Mouse (Mus musculus): ENCODE results near the gene Abcf2. TPM values are rescaled to one million over a fixed set of nuclear protein-coding genes. Genes with fewer than 3 reads are reported as not detected.

Abcf2 gene
- polyA plus RNA-seq, 1 experiment = 49.0 TPM

DNA sequence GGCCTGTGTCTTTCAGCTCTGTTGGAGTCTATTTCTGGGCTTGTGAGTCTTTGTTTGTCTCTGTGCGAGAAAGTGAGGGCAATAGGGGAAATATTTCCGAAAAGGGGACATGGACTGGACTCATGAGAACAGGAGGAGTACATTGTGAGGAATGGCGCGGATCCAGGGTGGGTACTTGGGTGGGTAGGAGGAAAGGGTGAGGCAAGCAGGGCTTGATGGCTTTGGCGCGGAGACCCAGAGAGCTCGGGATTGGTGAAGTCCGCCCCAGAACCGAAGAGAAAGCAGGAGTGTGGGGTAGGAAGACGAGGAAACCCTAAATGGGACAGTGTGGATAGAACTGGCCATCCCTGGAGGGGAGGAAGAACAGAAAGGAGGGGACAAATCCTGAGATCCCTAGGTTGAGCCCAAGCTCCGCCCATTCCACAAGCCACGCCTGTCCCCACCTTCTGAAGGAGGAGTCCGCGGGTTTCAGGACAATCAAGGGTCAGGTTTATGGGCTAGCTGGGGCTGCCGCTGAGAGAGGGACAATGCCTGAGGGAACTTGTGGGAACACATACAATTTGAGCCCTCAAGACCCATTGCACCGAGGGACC lies 25.6 kb upstream of the Abcf2 start:
- TF ChIP-seq GATA1 (IDR thresholded peaks at IDR 0.05; ENCODE audit: borderline replicate concordance, low read length) = no peak
- TF ChIP-seq FLI1 (IDR thresholded peaks at IDR 0.05; ENCODE audit: low read length) = no peak
- Histone ChIP-seq H3K36me3 (replicated peaks; ENCODE audit: low read length) (no peaks in the 10 kb centered on the region), H3K27me3 (replicated peaks) (peaks cover 99% of the 10 kb centered on the region), H3K9me3 (no peaks in the 10 kb centered on the region), H3K4me3 (replicated peaks) (peak overlapping the region; percentile 87), H3K4me1 (peaks cover 46% of the 10 kb centered on the region)

DNA sequence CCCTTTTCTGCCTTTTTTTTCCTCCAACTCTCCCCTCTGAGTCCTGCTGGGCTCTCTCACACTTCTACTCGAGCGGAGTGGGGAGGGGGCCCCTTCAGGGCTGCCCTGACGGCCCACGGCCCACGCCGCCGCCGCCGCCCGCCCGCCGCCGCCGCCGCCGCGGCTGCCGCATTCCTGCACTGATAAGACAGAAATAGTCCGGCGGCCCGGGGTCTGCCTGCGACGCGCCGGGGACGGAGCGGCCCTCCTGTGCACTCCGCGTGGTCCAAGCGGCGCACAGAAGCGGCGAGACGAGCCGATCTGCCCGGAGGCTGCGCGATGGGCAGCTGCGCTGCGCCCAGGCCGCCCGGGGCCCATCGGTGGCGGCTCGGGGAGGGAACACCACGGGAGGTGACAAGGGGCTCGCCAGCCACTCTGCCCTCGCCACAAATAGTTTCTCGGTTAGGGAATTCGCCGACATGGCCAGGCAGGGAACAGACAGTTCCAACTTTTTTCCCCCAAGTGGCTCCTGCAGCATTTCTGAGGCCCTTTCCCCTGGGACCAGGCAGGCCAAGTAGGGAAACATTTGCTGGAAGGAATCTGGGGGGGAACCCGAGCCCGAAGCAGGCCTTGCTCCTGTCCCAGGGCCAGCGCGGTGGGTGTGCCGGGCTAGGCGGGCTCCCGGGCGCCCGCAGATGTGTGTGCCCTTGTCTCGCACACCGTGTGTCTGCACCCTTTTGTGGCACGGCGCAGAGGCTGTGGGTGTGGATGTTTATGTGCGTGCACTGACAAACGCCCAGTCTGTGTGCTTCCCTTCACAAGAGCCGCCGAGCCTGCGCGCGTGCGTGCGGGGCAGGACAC lies 24.9 kb upstream of the Abcf2 start:
- Histone ChIP-seq H3K27me3 (replicated peaks) (peaks cover 93% of the 10 kb centered on the region), H3K9me3 (no peaks in the 10 kb centered on the region), H3K36me3 (replicated peaks; ENCODE audit: low read length) (no peaks in the 10 kb centered on the region), H3K4me1 (peaks cover 50% of the 10 kb centered on the region), H3K4me3 (replicated peaks) (peak overlapping the region; percentile 87)
- TF ChIP-seq GATA1 (IDR thresholded peaks at IDR 0.05; ENCODE audit: borderline replicate concordance, low read length) = no peak

DNA sequence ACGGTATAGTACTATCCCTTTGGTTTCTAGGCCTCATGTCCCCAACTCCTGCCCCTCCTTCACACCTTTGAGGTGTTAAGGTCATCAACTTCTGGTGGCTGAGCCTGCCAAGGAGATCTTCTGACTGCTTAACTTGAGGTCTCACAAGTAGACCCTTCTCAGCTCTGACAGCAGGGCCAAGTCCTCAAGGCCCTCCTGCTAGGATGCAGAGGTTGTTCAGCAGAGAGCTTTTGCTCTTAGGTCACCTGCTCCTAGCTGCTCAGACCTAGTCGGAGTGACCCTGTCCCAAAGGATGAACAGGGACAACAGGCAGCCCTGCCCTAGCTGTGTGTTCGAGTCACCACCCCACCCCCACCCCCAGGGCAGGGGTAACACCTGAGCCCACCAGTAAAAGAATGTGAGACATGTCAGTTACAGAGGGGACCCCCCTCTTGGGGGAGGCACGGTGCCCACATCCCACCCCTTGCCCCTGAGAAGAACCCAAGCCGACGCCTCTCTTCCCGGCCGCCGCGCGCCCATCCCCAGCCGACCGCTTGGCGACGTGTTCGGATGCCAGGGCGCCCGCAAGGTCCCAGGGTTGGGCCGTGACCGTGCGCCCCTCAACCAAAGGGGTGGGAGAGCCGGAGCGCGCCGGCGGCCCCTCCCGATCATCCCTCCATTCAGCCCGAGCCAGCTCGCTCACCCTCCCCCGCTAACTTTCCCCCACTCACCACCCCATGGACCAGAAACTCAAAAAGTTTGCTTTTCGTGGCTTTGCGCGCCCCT lies 24.0 kb upstream of the Abcf2 start:
- TF ChIP-seq GATA1 (IDR thresholded peaks at IDR 0.05; ENCODE audit: borderline replicate concordance, low read length) (no peak), FLI1 (IDR thresholded peaks at IDR 0.05; ENCODE audit: low read length) (no peak)
- peaks cover under 1% of the 10 kb centered on the region for H3K36me3 ChIP-seq (replicated peaks; ENCODE audit: low read length)
- no peaks in the 10 kb centered on the region for H3K9me3 ChIP-seq
- peak overlapping the region; percentile 87 for H3K4me3 ChIP-seq (replicated peaks)
- peaks cover 84% of the 10 kb centered on the region for H3K27me3 ChIP-seq (replicated peaks)
- peaks cover 59% of the 10 kb centered on the region for H3K4me1 ChIP-seq

GRCm38 (mm10) chr5:24600236-24600635 lies 23.0 kb upstream of the Abcf2 start:
- peaks cover 9% of the 10 kb centered on the region for H3K36me3 ChIP-seq (replicated peaks; ENCODE audit: low read length)
- TF ChIP-seq GATA1 (IDR thresholded peaks at IDR 0.05; ENCODE audit: borderline replicate concordance, low read length) (no peak), FLI1 (IDR thresholded peaks at IDR 0.05; ENCODE audit: low read length) (no peak)
- H3K27me3 ChIP-seq (replicated peaks) = peaks cover 74% of the 10 kb centered on the region
- peaks cover 66% of the 10 kb centered on the region for H3K4me1 ChIP-seq
- no peaks in the 10 kb centered on the region for H3K9me3 ChIP-seq
- no peak overlapping the region for H3K4me3 ChIP-seq (replicated peaks)

GRCm38 (mm10) chr5:24599137-24599536 lies 21.9 kb upstream of the Abcf2 start:
- Histone ChIP-seq H3K4me3 (replicated peaks) (no peak overlapping the region), H3K4me1 (peaks cover 57% of the 10 kb centered on the region), H3K27me3 (replicated peaks) (peaks cover 63% of the 10 kb centered on the region), H3K9me3 (no peaks in the 10 kb centered on the region), H3K36me3 (replicated peaks; ENCODE audit: low read length) (peaks cover 20% of the 10 kb centered on the region)
- TF ChIP-seq FLI1 (IDR thresholded peaks at IDR 0.05; ENCODE audit: low read length) (no peak), GATA1 (IDR thresholded peaks at IDR 0.05; ENCODE audit: borderline replicate concordance, low read length) (no peak)

DNA sequence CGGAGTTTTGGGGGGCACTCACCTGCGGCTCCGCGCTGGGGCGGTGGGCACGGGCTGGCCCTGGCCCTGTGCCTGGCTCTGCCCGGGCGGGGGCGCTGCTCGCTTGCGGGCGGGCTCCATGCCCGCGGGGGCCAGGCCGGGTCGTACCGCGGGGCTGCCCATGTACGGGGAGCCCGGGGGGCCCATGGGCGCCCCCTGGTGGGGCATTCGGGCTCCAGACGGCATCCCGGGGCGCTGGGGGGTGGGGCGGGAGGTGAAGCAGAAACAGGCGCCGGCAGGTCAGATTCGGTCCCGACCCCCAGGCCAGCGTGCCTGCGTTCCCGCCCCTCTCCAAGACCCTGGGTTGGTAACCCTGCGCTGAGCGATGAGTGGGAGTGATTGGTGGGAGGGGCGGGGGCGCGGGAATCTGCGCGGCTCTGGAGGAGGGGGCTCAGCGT lies 21.3 kb upstream of the Abcf2 start:
- TF ChIP-seq FLI1 (IDR thresholded peaks at IDR 0.05; ENCODE audit: low read length) = no peak
- TF ChIP-seq GATA1 (IDR thresholded peaks at IDR 0.05; ENCODE audit: borderline replicate concordance, low read length) = no peak
- Histone ChIP-seq H3K27me3 (replicated peaks) (peaks cover 58% of the 10 kb centered on the region), H3K9me3 (no peaks in the 10 kb centered on the region), H3K36me3 (replicated peaks; ENCODE audit: low read length) (peaks cover 26% of the 10 kb centered on the region), H3K4me1 (peaks cover 58% of the 10 kb centered on the region), H3K4me3 (replicated peaks) (peak overlapping the region; percentile 87)

GRCm38 (mm10) chr5:24597901-24598569 lies 20.8 kb upstream of the Abcf2 start:
- Histone ChIP-seq H3K27me3 (replicated peaks) (peaks cover 52% of the 10 kb centered on the region), H3K9me3 (no peaks in the 10 kb centered on the region), H3K4me3 (replicated peaks) (peak overlapping the region; percentile 87), H3K36me3 (replicated peaks; ENCODE audit: low read length) (peaks cover 31% of the 10 kb centered on the region), H3K4me1 (peaks cover 60% of the 10 kb centered on the region)
- TF ChIP-seq FLI1 (IDR thresholded peaks at IDR 0.05; ENCODE audit: low read length) (no peak), GATA1 (IDR thresholded peaks at IDR 0.05; ENCODE audit: borderline replicate concordance, low read length) (no peak)

DNA sequence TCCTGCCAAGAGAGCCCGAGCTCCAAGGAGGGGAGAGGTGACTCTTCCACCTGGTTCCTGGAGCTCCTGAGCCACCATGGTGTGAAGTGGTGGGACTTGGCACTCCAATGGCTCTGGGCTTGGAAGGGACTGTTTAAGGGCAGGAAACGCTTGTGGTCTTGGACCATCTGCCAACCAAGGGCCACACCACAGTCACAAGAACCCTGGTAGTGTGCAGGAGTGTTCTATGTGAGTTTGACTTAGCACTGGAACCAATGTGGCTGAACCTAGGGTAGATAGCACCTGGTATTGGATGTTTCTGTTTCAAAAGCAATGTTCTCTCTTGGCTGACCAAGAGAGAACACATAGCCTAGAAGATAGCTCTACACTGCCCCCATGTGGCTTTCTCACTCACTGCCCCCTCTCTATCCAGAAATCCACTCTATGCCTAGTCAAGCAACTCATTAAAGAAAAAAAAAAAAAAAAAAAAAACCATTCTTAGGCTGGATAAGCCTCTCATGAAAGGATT lies 20.0 kb upstream of the Abcf2 start:
- Histone ChIP-seq H3K9me3 (no peaks in the 10 kb centered on the region), H3K4me3 (replicated peaks) (peak overlapping the region; percentile 93), H3K36me3 (replicated peaks; ENCODE audit: low read length) (peaks cover 39% of the 10 kb centered on the region), H3K27me3 (replicated peaks) (peaks cover 45% of the 10 kb centered on the region), H3K4me1 (peaks cover 60% of the 10 kb centered on the region)
- TF ChIP-seq GATA1 (IDR thresholded peaks at IDR 0.05; ENCODE audit: borderline replicate concordance, low read length) (no peak), FLI1 (IDR thresholded peaks at IDR 0.05; ENCODE audit: low read length) (no peak)

DNA sequence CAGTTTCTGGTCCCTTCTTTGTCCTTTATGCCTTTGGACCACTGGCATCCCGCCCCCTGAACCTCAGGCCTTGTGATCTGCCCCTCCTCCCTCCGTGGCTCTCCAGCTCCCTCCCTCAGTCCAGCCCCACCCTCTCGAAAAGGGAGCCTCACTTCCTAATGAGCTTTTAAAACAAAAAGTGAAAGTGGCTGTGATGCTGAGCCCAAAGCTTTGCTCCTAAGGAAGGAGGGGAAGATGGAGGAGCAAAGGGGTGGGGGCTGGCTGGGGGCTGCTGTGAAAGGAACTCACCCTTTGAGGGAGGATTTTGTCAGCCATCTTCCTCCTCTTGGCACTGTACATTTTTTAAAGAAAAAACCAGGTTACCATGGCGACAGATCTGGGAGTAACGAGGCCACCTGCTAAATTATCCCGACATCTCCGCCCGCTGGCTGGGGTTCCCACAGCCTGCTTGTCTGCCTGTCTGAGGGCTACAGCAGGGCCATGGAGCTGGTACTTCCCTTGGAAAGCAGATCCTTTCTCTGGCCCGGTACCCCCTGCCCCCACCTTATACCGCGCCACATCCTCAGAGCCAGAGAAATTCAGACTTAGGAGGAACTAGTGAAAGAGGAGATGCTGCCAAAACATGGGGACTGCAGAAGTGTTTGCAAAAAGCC lies 19.4 kb upstream of the Abcf2 start:
- H3K4me1 ChIP-seq = peaks cover 60% of the 10 kb centered on the region
- TF ChIP-seq GATA1 (IDR thresholded peaks at IDR 0.05; ENCODE audit: borderline replicate concordance, low read length) = no peak
- no peak for TF ChIP-seq FLI1 (IDR thresholded peaks at IDR 0.05; ENCODE audit: low read length)
- peak overlapping the region; percentile 93 for H3K4me3 ChIP-seq (replicated peaks)
- H3K27me3 ChIP-seq (replicated peaks) = peaks cover 38% of the 10 kb centered on the region
- H3K36me3 ChIP-seq (replicated peaks; ENCODE audit: low read length) = peaks cover 45% of the 10 kb centered on the region
- no peaks in the 10 kb centered on the region for H3K9me3 ChIP-seq
